Mouse (Mus musculus): ENCODE results near the gene Slc16a6. TPM values are rescaled to one million over a fixed set of nuclear protein-coding genes. Genes with fewer than 3 reads are reported as not detected.

Slc16a6 gene
- polyA plus RNA-seq, 1 experiment from 2014 or later, result 3.7 TPM

- 0 out of 2 replicates have a peak, but pooled peaks cover 5% of the 10 kb centered on the region for H3K9me3 ChIP-seq
- no peak for ATAC-seq (ENCODE audit: low FRiP score, low read depth)
- no peak overlapping the region for H3K27ac ChIP-seq
- no peaks in the 10 kb centered on the region for H3K36me3 ChIP-seq
- no peak overlapping the region for H3K4me2 ChIP-seq (replicated peaks)
- no peak overlapping the region for H3K4me3 ChIP-seq
- WGBS, result 77% methylated on average over 14 of the region's 14 CpGs
- no peak overlapping the region for H3K9ac ChIP-seq
- peaks cover 4% of the 10 kb centered on the region for H3K4me1 ChIP-seq
- no peaks in the 10 kb centered on the region for H3K27me3 ChIP-seq
Measured at GRCm38 (mm10) chr11:109420567-109420962, 52.8 kb downstream of the Slc16a6 start.

DNA sequence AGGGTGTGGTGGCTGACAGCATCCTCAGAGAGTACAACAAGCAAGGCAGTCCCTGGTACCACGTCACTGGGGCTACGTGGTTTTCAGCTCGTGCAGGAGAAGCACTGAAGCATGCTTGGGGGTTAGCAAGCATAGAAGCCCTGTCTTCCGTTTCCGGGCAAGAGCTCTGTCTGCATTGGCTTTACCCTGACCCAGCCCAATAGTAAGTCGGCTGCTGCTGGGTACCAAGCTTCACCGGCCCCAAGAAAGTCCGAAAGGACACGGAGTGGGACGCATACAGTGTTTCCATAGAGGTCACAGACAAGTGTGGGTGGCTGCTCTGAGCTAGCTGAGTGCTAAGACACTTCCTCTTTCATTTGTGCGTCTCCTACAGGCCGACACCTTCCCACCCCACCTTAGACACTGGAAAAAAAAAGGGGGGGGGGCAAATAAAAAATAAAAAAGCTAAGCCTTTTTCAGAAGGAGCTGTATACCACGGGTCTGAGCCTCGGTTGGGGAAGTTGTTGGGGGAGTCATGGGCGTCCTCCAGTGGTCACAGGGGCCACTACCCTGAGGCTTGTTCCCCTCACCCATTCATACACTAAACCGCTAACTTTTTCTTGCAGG, 53.3 kb downstream of the Slc16a6 start:
- WGBS, result 52% methylated on average over 16 of the region's 16 CpGs
- Histone ChIP-seq H3K9ac (no peak overlapping the region), H3K27ac (no peak overlapping the region), H3K4me1 (peaks cover under 1% of the 10 kb centered on the region), H3K36me3 (no peaks in the 10 kb centered on the region), H3K4me2 (replicated peaks) (no peak overlapping the region), H3K9me3 (0 out of 2 replicates have a peak, but pooled peaks cover 5% of the 10 kb centered on the region), H3K4me3 (no peak overlapping the region), H3K27me3 (no peaks in the 10 kb centered on the region)
- no peak for ATAC-seq (ENCODE audit: low FRiP score, low read depth)

- Histone ChIP-seq H3K9me3 (0 out of 2 replicates have a peak, but pooled peaks cover 5% of the 10 kb centered on the region), H3K4me2 (replicated peaks) (no peak overlapping the region), H3K9ac (no peak overlapping the region), H3K4me1 (no peaks in the 10 kb centered on the region), H3K4me3 (no peak overlapping the region), H3K27me3 (no peaks in the 10 kb centered on the region), H3K36me3 (no peaks in the 10 kb centered on the region), H3K27ac (no peak overlapping the region)
- WGBS, result 62% methylated on average over 4 of the region's 4 CpGs
- ATAC-seq (ENCODE audit: low FRiP score, low read depth), result no peak
Measured at GRCm38 (mm10) chr11:109419461-109419860, 53.9 kb downstream of the Slc16a6 start.

DNA sequence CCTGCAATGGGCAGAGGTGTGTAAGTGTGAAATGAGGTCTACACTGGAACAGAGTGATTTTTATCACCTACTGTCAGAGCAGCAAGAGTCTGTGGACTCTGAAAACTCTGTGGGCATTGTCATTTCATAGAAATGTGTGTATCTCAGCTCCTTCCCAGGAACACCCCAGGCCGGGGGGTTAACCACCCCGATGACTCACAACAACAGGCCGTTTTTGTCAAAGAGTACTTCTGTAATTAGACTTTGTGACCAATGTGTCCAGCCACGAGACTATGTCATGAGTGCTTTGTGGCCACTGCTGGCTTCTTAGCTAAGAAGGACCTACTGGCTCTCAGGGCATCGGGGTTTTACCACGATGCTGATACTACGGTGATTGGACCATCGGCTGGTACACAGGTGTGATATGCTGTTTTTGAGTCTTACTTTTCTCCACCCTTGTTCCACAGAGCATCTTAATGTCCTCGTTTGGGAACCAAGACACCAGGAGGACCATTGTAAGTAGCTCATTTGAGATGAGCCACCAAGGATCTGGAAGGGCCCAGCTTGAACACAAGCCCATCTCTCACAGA, 55.8 kb downstream of the Slc16a6 start:
- H3K9ac ChIP-seq, result no peak overlapping the region
- H3K27ac ChIP-seq, result no peak overlapping the region
- no peak for ATAC-seq (ENCODE audit: low FRiP score, low read depth)
- H3K27me3 ChIP-seq, result no peaks in the 10 kb centered on the region
- no peak overlapping the region for H3K4me3 ChIP-seq
- no peaks in the 10 kb centered on the region for H3K36me3 ChIP-seq
- H3K9me3 ChIP-seq, result 0 out of 2 replicates have a peak, but pooled peaks cover 5% of the 10 kb centered on the region
- 84% methylated on average over 9 of the region's 9 CpGs for WGBS
- no peaks in the 10 kb centered on the region for H3K4me1 ChIP-seq
- H3K4me2 ChIP-seq (replicated peaks), result no peak overlapping the region

DNA sequence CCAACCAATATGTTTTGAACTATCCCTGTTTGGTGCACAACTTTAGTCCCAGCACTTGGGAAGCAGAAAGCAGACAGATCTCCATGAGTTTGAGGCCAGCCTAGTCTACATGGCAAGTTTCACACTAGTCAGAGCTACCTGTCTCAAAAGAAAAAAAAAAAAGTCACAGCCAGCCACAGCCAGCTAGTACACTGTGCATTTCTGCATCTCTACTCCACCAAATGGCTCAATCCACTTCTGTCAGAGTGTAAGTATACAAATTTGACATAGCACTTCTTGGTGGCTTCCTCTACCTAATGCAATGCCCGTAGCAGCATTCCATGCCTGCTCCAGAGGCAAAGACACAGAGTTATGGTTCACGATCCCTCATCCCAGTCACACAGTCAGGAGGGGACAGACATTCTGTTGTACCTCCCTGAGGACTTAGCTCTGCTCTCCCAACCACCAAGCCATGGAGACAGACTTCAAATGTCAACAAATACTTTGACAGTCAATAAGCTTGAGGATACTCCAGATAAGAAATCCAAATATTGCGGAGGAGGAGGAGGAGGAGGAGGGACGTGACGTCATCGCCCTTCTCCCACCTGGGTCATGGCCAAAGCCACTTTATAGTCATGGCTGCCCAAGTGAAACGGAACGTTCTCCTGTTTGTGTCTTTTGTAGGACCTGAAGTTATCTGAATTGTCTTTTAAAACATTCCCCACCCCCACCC, 56.5 kb downstream of the Slc16a6 start:
- Histone ChIP-seq H3K27ac (no peak overlapping the region), H3K9me3 (peaks cover 3% of the 10 kb centered on the region; the same call in 1 of the 2 replicates), H3K36me3 (no peaks in the 10 kb centered on the region), H3K4me2 (replicated peaks) (no peak overlapping the region), H3K27me3 (no peaks in the 10 kb centered on the region), H3K9ac (no peak overlapping the region), H3K4me1 (no peaks in the 10 kb centered on the region), H3K4me3 (no peak overlapping the region)
- ATAC-seq (ENCODE audit: low FRiP score, low read depth), result no peak
- WGBS, result 85% methylated on average over 8 of the region's 8 CpGs

GRCm38 (mm10) chr11:109414802-109415201, 58.6 kb downstream of the Slc16a6 start:
- Histone ChIP-seq H3K27ac (no peak overlapping the region), H3K4me1 (no peaks in the 10 kb centered on the region), H3K9ac (no peak overlapping the region), H3K4me2 (replicated peaks) (no peak overlapping the region), H3K9me3 (peaks cover 5% of the 10 kb centered on the region; the same call in 1 of the 2 replicates), H3K27me3 (no peaks in the 10 kb centered on the region), H3K36me3 (no peaks in the 10 kb centered on the region), H3K4me3 (no peak overlapping the region)
- WGBS, result 86% methylated on average over 5 of the region's 5 CpGs
- no peak for ATAC-seq (ENCODE audit: low FRiP score, low read depth)

DNA sequence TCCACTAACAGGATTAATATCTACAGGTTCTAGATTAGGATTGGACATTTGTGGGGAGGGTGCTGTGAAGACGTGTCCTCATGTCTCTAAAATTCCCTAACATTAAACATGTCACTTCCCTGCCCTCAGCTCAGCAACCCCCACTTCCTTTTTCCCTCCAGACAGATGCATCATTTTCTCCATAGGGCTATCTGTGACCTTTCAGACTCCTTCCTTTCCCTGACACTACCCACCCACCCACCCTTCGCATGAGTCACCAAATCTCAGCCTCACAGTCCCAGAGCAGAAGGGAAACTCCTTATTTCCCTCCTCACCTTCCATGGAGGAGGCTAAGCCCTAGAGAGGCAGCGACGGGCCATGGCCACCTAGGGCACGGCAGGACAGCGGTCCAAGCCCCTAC, 59.8 kb downstream of the Slc16a6 start, which contains the start of gene 9930022D16Rik:
Gene 9930022D16Rik, plus strand, starts transcription at position 301 of the 400 bp plus-strand sequence.
- WGBS, result 86% methylated on average over 6 of the region's 6 CpGs
- no peak within 1 kb of the TSS for H3K9ac ChIP-seq
- peaks cover 5% of the 10 kb centered on the region; the same call in 1 of the 2 replicates for H3K9me3 ChIP-seq

GRCm38 (mm10) chr11:109410197-109410980, 63.0 kb downstream of the Slc16a6 start:
- Histone ChIP-seq H3K4me1 (no peaks in the 10 kb centered on the region), H3K36me3 (no peaks in the 10 kb centered on the region), H3K4me2 (replicated peaks) (no peak overlapping the region), H3K27me3 (no peaks in the 10 kb centered on the region), H3K4me3 (no peak overlapping the region), H3K9me3 (peaks cover 5% of the 10 kb centered on the region; the same call in 1 of the 2 replicates), H3K9ac (no peak overlapping the region), H3K27ac (no peak overlapping the region)
- WGBS, result 88% methylated on average over 15 of the region's 15 CpGs
- no peak for ATAC-seq (ENCODE audit: low FRiP score, low read depth)

More for the DNA sequence above, 59.8 kb downstream of the Slc16a6 start, which contains the start of gene 9930022D16Rik:
- no peak within 1 kb of the TSS for H3K4me2 ChIP-seq (replicated peaks)
- H3K36me3 ChIP-seq, result no peaks in the 10 kb centered on the region
- no peaks in the 10 kb centered on the region for H3K4me1 ChIP-seq
- no peak for ATAC-seq (ENCODE audit: low FRiP score, low read depth)
- no peak within 1 kb of the TSS for H3K27ac ChIP-seq
- H3K4me3 ChIP-seq, result no peak within 1 kb of the TSS
- H3K27me3 ChIP-seq, result no peaks in the 10 kb centered on the region

GRCm38 (mm10) chr11:109406431-109406830, 67.0 kb downstream of the Slc16a6 start:
- Histone ChIP-seq H3K9ac (no peak overlapping the region), H3K27ac (no peak overlapping the region), H3K36me3 (peaks cover under 1% of the 10 kb centered on the region; the same call in 1 of the 2 replicates), H3K4me2 (replicated peaks) (no peak overlapping the region), H3K4me3 (no peak overlapping the region), H3K4me1 (no peaks in the 10 kb centered on the region), H3K27me3 (no peaks in the 10 kb centered on the region), H3K9me3 (no peaks in the 10 kb centered on the region)
- no peak for ATAC-seq (ENCODE audit: low FRiP score, low read depth)
- 90% methylated on average over 5 of the region's 5 CpGs for WGBS

Measured in limb, embryonic 13.5 days (tissue).